Comparison of ENCODE assay signal across 27 mouse cellular contexts in genomic region chr6:122545289-122545882, GRCm38 (mm10). TPM values are rescaled to one million over a fixed set of nuclear protein-coding genes. Genes with fewer than 3 reads are reported as not detected.
DNase-seq lines count a peak whose midpoint lies in the region; ATAC-seq and TF ChIP-seq lines count a peak whose summit lies in the region.
"Had no signal": no experiment of that assay in that cellular context is flagged by ENCODE, and none has a peak within 500 bp of the region (broad histone marks: within the 10 kb centered on the region; RNA-seq: fewer than 3 reads in every experiment).

No protein-coding gene starts in this region.

- no peak for ATAC-seq in limb, embryonic 15.5 days (ENCODE audit: insufficient number of reproducible peaks, low FRiP score, low TSS enrichment, low read depth)
- ATAC-seq: intestine, postnatal 0 days; midbrain, embryonic 15.5 days had no signal

- no peak overlapping the region for H3K27ac ChIP-seq in kidney, adult 2 months (ENCODE audit: insufficient read depth, low read depth, low read length)
- peak overlapping the region; percentile 95 for H3K27ac ChIP-seq in bone marrow macrophage, adult 2 months (ENCODE audit: insufficient read depth, low read depth, low read length)
- H3K27ac ChIP-seq in limb, embryonic 15.5 days, result peak overlapping the region; percentile 69; the same call in 1 of the 2 replicates
- H3K27ac ChIP-seq in left cerebral cortex, adult 2 months, result no peak overlapping the region
- no peak overlapping the region for H3K27ac ChIP-seq in embryonic facial prominence, embryonic 10.5 days (replicated peaks)
- H3K27ac ChIP-seq: hindbrain, embryonic 15.5 days; layer of hippocampus, adult 2 months; liver, embryonic 13.5 days; macrophage; midbrain, embryonic 15.5 days had no signal

- H3K4me1 ChIP-seq in kidney, adult 2 months (ENCODE audit: control insufficient read depth, insufficient read depth, low read length), result no peaks in the 10 kb centered on the region
- peaks cover 25% of the 10 kb centered on the region for H3K4me1 ChIP-seq in bone marrow macrophage, adult 2 months (ENCODE audit: control insufficient read depth, insufficient read depth, low read length)
- H3K4me1 ChIP-seq in limb, embryonic 15.5 days, result peaks cover 12% of the 10 kb centered on the region; the same call in 1 of the 2 replicates
- H3K4me1 ChIP-seq in embryonic facial prominence, embryonic 10.5 days, result no peaks in the 10 kb centered on the region
- H3K4me1 ChIP-seq: hindbrain, embryonic 15.5 days; liver, embryonic 13.5 days; midbrain, embryonic 15.5 days had no signal

- H3K9me3 ChIP-seq in limb, embryonic 15.5 days, result no peaks in the 10 kb centered on the region
- no peaks in the 10 kb centered on the region for H3K9me3 ChIP-seq in embryonic facial prominence, embryonic 10.5 days
- H3K9me3 ChIP-seq: hindbrain, embryonic 15.5 days; liver, embryonic 13.5 days; midbrain, embryonic 15.5 days had no signal

- H3K27me3 ChIP-seq in kidney, adult 2 months (replicated peaks; ENCODE audit: control insufficient read depth, insufficient read depth, low read length), result no peaks in the 10 kb centered on the region
- no peaks in the 10 kb centered on the region for H3K27me3 ChIP-seq in limb, embryonic 15.5 days
- H3K27me3 ChIP-seq in embryonic facial prominence, embryonic 10.5 days (replicated peaks; ENCODE audit: low read depth, poor library complexity, severe bottlenecking), result no peaks in the 10 kb centered on the region
- H3K27me3 ChIP-seq: hindbrain, embryonic 15.5 days; liver, embryonic 13.5 days; midbrain, embryonic 15.5 days had no signal

- TF ChIP-seq CTCF in kidney, adult 2 months (conservative IDR thresholded peaks at IDR 0.05; ENCODE audit: insufficient read depth, insufficient read length, low read depth, low read length), result no peak
- TF ChIP-seq CTCF in bone marrow macrophage, adult 2 months (IDR thresholded peaks at IDR 0.05; ENCODE audit: low read depth, low read length), result no peak
- TF ChIP-seq CTCF in left cerebral cortex, adult 2 months (IDR thresholded peaks at IDR 0.05), result no peak

- 61% methylated on average over 9 of the region's 9 CpGs for WGBS in kidney, adult 2 months
- 29% methylated on average over 9 of the region's 9 CpGs for WGBS in limb, embryonic 15.5 days
- WGBS in embryonic facial prominence, embryonic 10.5 days, result 76% methylated on average over 9 of the region's 9 CpGs

- H3K36me3 ChIP-seq in kidney, adult 2 months (ENCODE audit: control insufficient read depth, insufficient read depth, low read length), result no peaks in the 10 kb centered on the region
- no peaks in the 10 kb centered on the region for H3K36me3 ChIP-seq in limb, embryonic 15.5 days
- H3K36me3 ChIP-seq in embryonic facial prominence, embryonic 10.5 days (replicated peaks), result no peaks in the 10 kb centered on the region
- H3K36me3 ChIP-seq: hindbrain, embryonic 15.5 days; liver, embryonic 13.5 days; midbrain, embryonic 15.5 days had no signal

- no peak overlapping the region for H3K9ac ChIP-seq in limb, embryonic 15.5 days
- H3K9ac ChIP-seq: hindbrain, embryonic 15.5 days; liver, embryonic 13.5 days; midbrain, embryonic 15.5 days had no signal

- H3K4me3 ChIP-seq in kidney, adult 2 months (ENCODE audit: insufficient read depth, low read depth, low read length), result no peak overlapping the region
- peak overlapping the region; percentile 42 for H3K4me3 ChIP-seq in bone marrow macrophage, adult 2 months (ENCODE audit: insufficient read depth, low read length)
- H3K4me3 ChIP-seq in limb, embryonic 15.5 days, result no peak overlapping the region
- no peak overlapping the region for H3K4me3 ChIP-seq in left cerebral cortex, adult 2 months
- no peak overlapping the region for H3K4me3 ChIP-seq in embryonic facial prominence, embryonic 10.5 days
- H3K4me3 ChIP-seq: hindbrain, embryonic 15.5 days; layer of hippocampus, adult 2 months; liver, embryonic 13.5 days; midbrain, embryonic 15.5 days had no signal

- TF ChIP-seq POLR2A in kidney, adult 2 months (IDR thresholded peaks at IDR 0.05; ENCODE audit: low read depth, low read length), result no peak
- no peak for TF ChIP-seq POLR2A in bone marrow macrophage, adult 2 months (IDR thresholded peaks at IDR 0.05; ENCODE audit: borderline replicate concordance, low read depth, low read length)

- H3K4me2 ChIP-seq in limb, embryonic 15.5 days, result peak overlapping the region; percentile 33; the same call in 1 of the 2 replicates
- H3K4me2 ChIP-seq: heart, embryonic 11.5 days; hindbrain, embryonic 15.5 days; liver, embryonic 13.5 days; midbrain, embryonic 15.5 days had no signal

- intact Hi-C loops in left cerebral cortex, adult 2 months (cut with DNase I), result no loop called here

- peak; percentile 9 for DNase-seq in kidney, adult 2 months
- DNase-seq in kidney, adult 11 months, result no peak
- DNase-seq in 3T3-L1 (ENCODE audit: low read depth, low spot score), result peak; percentile 71
- no peak for DNase-seq in c-Kit-positive CD71-positive TER-119-positive erythroid progenitor cells, embryonic 14.5 days (ENCODE audit: low spot score)
- DNase-seq in left cerebral cortex, adult 2 months (ENCODE audit: extremely low spot score in 1 of 2, low spot score in 2 of 2), result no peak
- DNase-seq in embryonic facial prominence, embryonic 10.5 days (ENCODE audit: low spot score), result no peak
- DNase-seq: cerebellum, adult 18-20 months; cerebellum, postnatal 36 days; gastrocnemius, postnatal 14 days; kidney, postnatal 10 days; liver, embryonic 13.5 days; spleen, adult 18-20 months; thymus, adult 2 months had no signal

RNA-seq across cellular contexts. Expression of gene Aicda, which starts 8.2 kb away (rescaled TPM):
- not detected in 2 replicates for polyA plus RNA-seq in kidney, adult 2 months (2012; rRNA removed)
- 0.45 TPM in 1 of 2 replicates, not detected in the other for polyA plus RNA-seq in bone marrow macrophage, adult 2 months (2012; ENCODE audit: insufficient read depth, insufficient read length, missing spikeins)
- polyA plus RNA-seq in limb, embryonic 15.5 days (2015; fragmentation: Nextera tagmentation; extraction: Ambion mirVana), result 0.18 and 0.19 TPM in 2 replicates
- total RNA-seq in left cerebral cortex, adult 2 months (2021), result not detected
- polyA plus RNA-seq in embryonic facial prominence, embryonic 10.5 days (2016; fragmentation: Nextera tagmentation; extraction: Ambion mirVana), result 0.14 TPM in 1 of 2 replicates, not detected in the other
- total RNA-seq: adrenal gland, adult 18-20 months; gastrocnemius, postnatal 14 days; heart, postnatal 25 days; layer of hippocampus, adult 2 months; left cerebral cortex, postnatal 10 days had no signal
- polyA plus RNA-seq: embryonic facial prominence, embryonic 11.5 days; intestine, postnatal 0 days; liver, embryonic 13.5 days; neural tube, embryonic 11.5 days; stomach, embryonic 14.5 days had no signal

RNA-seq across cellular contexts. Expression of gene Mfap5, which starts 39.7 kb away (rescaled TPM):
- polyA plus RNA-seq in kidney, adult 2 months (2012; rRNA removed), result 16.8 and 20.5 TPM in 2 replicates
- polyA plus RNA-seq in bone marrow macrophage, adult 2 months (2012; ENCODE audit: insufficient read depth, insufficient read length, missing spikeins), result 0.32 TPM in 1 of 2 replicates, not detected in the other
- 63.6 and 80.5 TPM in 2 replicates for polyA plus RNA-seq in limb, embryonic 15.5 days (2015; fragmentation: Nextera tagmentation; extraction: Ambion mirVana)
- under 1 TPM; 0.33 to 0.63 TPM for total RNA-seq in left cerebral cortex, adult 2 months (2021)
- polyA plus RNA-seq in embryonic facial prominence, embryonic 10.5 days (2016; fragmentation: Nextera tagmentation; extraction: Ambion mirVana), result 0.59 and 0.62 TPM in 2 replicates
- total RNA-seq: layer of hippocampus, adult 2 months had no signal
- polyA plus RNA-seq: macrophage had no signal

RNA-seq across cellular contexts. Expression of gene Rimklb, which starts 46.8 kb away (rescaled TPM):
- 0.15 and 0.27 TPM in 2 replicates for polyA plus RNA-seq in kidney, adult 2 months (2012; rRNA removed)
- not detected in 2 replicates for polyA plus RNA-seq in bone marrow macrophage, adult 2 months (2012; ENCODE audit: insufficient read depth, insufficient read length, missing spikeins)
- 9.3 and 11.6 TPM in 2 replicates for polyA plus RNA-seq in limb, embryonic 15.5 days (2015; fragmentation: Nextera tagmentation; extraction: Ambion mirVana)
- 10 to 100 TPM; 80.3 to 80.6 TPM for total RNA-seq in left cerebral cortex, adult 2 months (2021)
- 35.9 and 40.3 TPM in 2 replicates for polyA plus RNA-seq in embryonic facial prominence, embryonic 10.5 days (2016; fragmentation: Nextera tagmentation; extraction: Ambion mirVana)
- total RNA-seq: heart, postnatal 25 days had no signal
- polyA plus RNA-seq: macrophage had no signal

RNA-seq across cellular contexts. Expression of gene Apobec1, which starts 56.9 kb away (rescaled TPM):
- polyA plus RNA-seq in kidney, adult 2 months (2012; rRNA removed), result 11.3 and 15.2 TPM in 2 replicates
- polyA plus RNA-seq in bone marrow macrophage, adult 2 months (2012; ENCODE audit: insufficient read depth, insufficient read length, missing spikeins), result 664 and 728 TPM in 2 replicates
- polyA plus RNA-seq in limb, embryonic 15.5 days (2015; fragmentation: Nextera tagmentation; extraction: Ambion mirVana), result 4.0 and 4.5 TPM in 2 replicates
- total RNA-seq in left cerebral cortex, adult 2 months (2021), result 1 to 10 TPM; 1.3 to 1.9 TPM
- polyA plus RNA-seq in embryonic facial prominence, embryonic 10.5 days (2016; fragmentation: Nextera tagmentation; extraction: Ambion mirVana), result 0.89 and 0.96 TPM in 2 replicates

Comparison
In these comparisons a context has a peak if more than half of its experiments do, and no peak if none do; other contexts are left out.
1. DNase-seq: peak in kidney, adult 2 months (single experiment) and 3T3-L1 (single experiment); none in kidney, adult 11 months (single experiment), c-Kit-positive CD71-positive TER-119-positive erythroid progenitor cells, embryonic 14.5 days (single experiment), left cerebral cortex, adult 2 months (0 of 2) and embryonic facial prominence, embryonic 10.5 days (single experiment).
2. H3K27ac ChIP-seq: peak in bone marrow macrophage, adult 2 months (single experiment) and limb, embryonic 15.5 days (single experiment); none in kidney, adult 2 months (single experiment), left cerebral cortex, adult 2 months (single experiment) and embryonic facial prominence, embryonic 10.5 days (single experiment).
3. RNA of gene Mfap5, which starts 39.7 kb away (polyA plus RNA-seq): 63.6 to 80.5 TPM in limb, embryonic 15.5 days and 16.8 to 20.5 TPM in kidney, adult 2 months; 0.59 to 0.62 TPM in embryonic facial prominence, embryonic 10.5 days and 0.32 TPM in bone marrow macrophage, adult 2 months; every median in the first group is over 10 times any median in the second.